ENCODE assay signal across 28 mouse cellular contexts in genomic region chr9:99365906-99366305, GRCm38 (mm10). TPM values are rescaled to one million over a fixed set of nuclear protein-coding genes. Genes with fewer than 3 reads are reported as not detected.
"Had no signal": no experiment of that assay in that cellular context is flagged by ENCODE, and none has a peak within 500 bp of the region (broad histone marks: within the 10 kb centered on the region; RNA-seq: fewer than 3 reads in every experiment).

No protein-coding gene starts in this region.

- DNase-seq: gastrocnemius, adult 2 months; gastrocnemius, postnatal 10 days; gastrocnemius, postnatal 25 days; heart, adult 18-20 months; heart, postnatal 10 days; heart, postnatal 4 days; kidney, adult 11 months; kidney, adult 2 months; kidney, adult 9 months; kidney, postnatal 14 days; kidney, postnatal 36 days; layer of hippocampus, adult 9-11 months; layer of hippocampus, postnatal 36 days; liver had no signal

- H3K4me2 ChIP-seq: heart, embryonic 12.5 days; hindbrain, embryonic 12.5 days; hindbrain, embryonic 14.5 days; intestine, embryonic 15.5 days; kidney, embryonic 15.5 days; limb, embryonic 12.5 days; liver, embryonic 11.5 days had no signal

- H3K4me3 ChIP-seq: gastrocnemius, adult 2 months; heart, embryonic 10.5 days; heart, embryonic 12.5 days; hindbrain, embryonic 10.5 days; hindbrain, embryonic 12.5 days; intestine, embryonic 15.5 days; kidney, embryonic 15.5 days; limb, embryonic 10.5 days; limb, embryonic 12.5 days had no signal

- H3K27me3 ChIP-seq: hindbrain, embryonic 12.5 days; intestine, embryonic 15.5 days had no signal

- H3K9ac ChIP-seq: heart, embryonic 12.5 days; hindbrain, embryonic 12.5 days; hindbrain, embryonic 14.5 days; intestine, embryonic 15.5 days; kidney, embryonic 15.5 days; limb, embryonic 12.5 days had no signal

- H3K36me3 ChIP-seq: heart, embryonic 10.5 days; heart, embryonic 12.5 days; hindbrain, embryonic 10.5 days; hindbrain, embryonic 12.5 days; intestine, embryonic 15.5 days; kidney, embryonic 15.5 days; limb, embryonic 10.5 days; limb, embryonic 12.5 days had no signal

- H3K9me3 ChIP-seq: heart, embryonic 10.5 days; hindbrain, embryonic 10.5 days; intestine, embryonic 15.5 days; kidney, embryonic 15.5 days; limb, embryonic 10.5 days; limb, embryonic 12.5 days had no signal

- ATAC-seq: hindbrain, embryonic 16.5 days; inflammation-experienced regulatory T-cells, adult 6 months; intestine, embryonic 15.5 days had no signal

- H3K4me1 ChIP-seq: heart, embryonic 10.5 days; heart, embryonic 12.5 days; hindbrain, embryonic 10.5 days; hindbrain, embryonic 12.5 days; intestine, embryonic 15.5 days; kidney, embryonic 15.5 days; limb, embryonic 10.5 days; limb, embryonic 12.5 days had no signal

- H3K27ac ChIP-seq: gastrocnemius, adult 2 months; heart, embryonic 10.5 days; hindbrain, embryonic 10.5 days; hindbrain, embryonic 12.5 days; hindbrain, embryonic 14.5 days; intestine, embryonic 15.5 days; kidney, embryonic 15.5 days; kidney, postnatal 0 days; limb, embryonic 10.5 days; limb, embryonic 12.5 days had no signal

RNA-seq across cellular contexts. Expression of gene Esyt3, which starts 7.5 kb away (rescaled TPM):
- total RNA-seq: gastrocnemius, adult 2 months; granulocyte monocyte progenitor cell, adult 5-6 weeks had no signal
